Mouse (Mus musculus): ENCODE measurements around the gene Rin3. TPM values are rescaled to one million over a fixed set of nuclear protein-coding genes. Genes with fewer than 3 reads are reported as not detected.

Rin3 gene
- polyA plus RNA-seq, 1 experiment from 2014 or later, result 2.9 TPM

DNA sequence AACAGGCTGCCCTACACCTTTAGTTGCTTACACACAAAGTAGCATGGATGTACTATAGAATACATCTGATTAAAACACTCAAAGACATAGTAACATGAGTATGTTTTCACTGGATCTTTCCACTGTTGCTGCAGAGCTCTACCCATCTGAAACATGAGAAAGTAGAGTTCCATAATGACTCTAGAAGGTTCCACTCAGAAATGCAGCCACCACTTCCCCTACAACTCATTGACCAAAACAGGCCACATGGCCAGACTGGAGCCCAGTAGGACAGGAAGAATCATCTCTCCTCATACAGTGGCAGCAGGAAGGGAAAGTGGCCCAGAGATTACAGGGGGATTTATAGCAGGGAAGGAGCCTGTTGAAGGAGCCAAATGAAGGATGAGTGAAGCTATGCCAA lies 47.9 kb downstream of the Rin3 start:
- Histone ChIP-seq H3K9me3 (ENCODE audit: control insufficient read depth, low read length) (no peaks in the 10 kb centered on the region), H3K4me1 (replicated peaks; ENCODE audit: control insufficient read depth, insufficient read depth) (no peaks in the 10 kb centered on the region), H3K27ac (replicated peaks) (no peak overlapping the region), H3K4me2 (replicated peaks; ENCODE audit: low read depth) (no peak overlapping the region), H3K9ac (ENCODE audit: low read length) (no peak overlapping the region), H3K36me3 (ENCODE audit: control insufficient read depth, insufficient read depth, low read length) (no peaks in the 10 kb centered on the region; the same call in 1 of the 2 replicates), H3K27me3 (ENCODE audit: control insufficient read depth, insufficient read depth, low read length) (no peaks in the 10 kb centered on the region), H3K4me3 (ENCODE audit: low read depth, low read length) (no peak overlapping the region)
- DNase-seq (ENCODE audit: low spot score) (no peak), ATAC-seq (ENCODE audit: low FRiP score, low TSS enrichment) (no peak)
- no peak; the same call in 1 of the 2 replicates for TF ChIP-seq CTCF (IDR thresholded peaks at IDR 0.05; ENCODE audit: low read depth)
- no peak for TF ChIP-seq EP300 (optimal IDR thresholded peaks at IDR 0.05)

DNA sequence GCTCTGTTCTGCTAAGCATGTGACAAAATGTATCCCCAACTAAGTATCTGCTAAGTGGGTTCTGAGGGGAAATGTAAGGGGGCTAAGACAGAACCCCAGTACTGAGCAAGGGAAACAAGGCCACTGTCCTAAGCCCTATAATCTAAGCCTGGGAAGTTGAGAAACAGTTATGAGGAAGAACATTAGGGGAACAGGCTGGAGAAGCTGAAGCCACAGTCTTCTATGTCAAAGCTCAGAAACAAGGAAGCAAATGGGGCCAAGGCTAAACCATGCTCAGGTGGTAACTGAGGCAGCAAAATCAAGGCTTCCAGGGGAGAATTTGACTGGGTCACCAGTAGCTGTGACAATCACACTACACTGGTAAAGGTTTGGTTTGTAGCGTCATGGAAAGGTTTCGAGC lies 50.3 kb downstream of the Rin3 start:
- ATAC-seq (ENCODE audit: low FRiP score, low TSS enrichment) (no peak), DNase-seq (ENCODE audit: low spot score) (no peak)
- no peak overlapping the region for H3K9ac ChIP-seq (ENCODE audit: low read length)
- no peaks in the 10 kb centered on the region for H3K4me1 ChIP-seq (replicated peaks; ENCODE audit: control insufficient read depth, insufficient read depth)
- TF ChIP-seq CTCF (IDR thresholded peaks at IDR 0.05; ENCODE audit: low read depth) (no peak), EP300 (optimal IDR thresholded peaks at IDR 0.05) (no peak)
- no peaks in the 10 kb centered on the region for H3K27me3 ChIP-seq (ENCODE audit: control insufficient read depth, insufficient read depth, low read length)
- H3K4me2 ChIP-seq (replicated peaks; ENCODE audit: low read depth), result no peak overlapping the region
- H3K4me3 ChIP-seq (ENCODE audit: low read depth, low read length), result no peak overlapping the region
- no peaks in the 10 kb centered on the region for H3K36me3 ChIP-seq (ENCODE audit: control insufficient read depth, insufficient read depth, low read length)
- no peaks in the 10 kb centered on the region for H3K9me3 ChIP-seq (ENCODE audit: control insufficient read depth, low read length)
- H3K27ac ChIP-seq (replicated peaks), result no peak overlapping the region
- 95% methylated on average over 2 of the region's 2 CpGs for WGBS

DNA sequence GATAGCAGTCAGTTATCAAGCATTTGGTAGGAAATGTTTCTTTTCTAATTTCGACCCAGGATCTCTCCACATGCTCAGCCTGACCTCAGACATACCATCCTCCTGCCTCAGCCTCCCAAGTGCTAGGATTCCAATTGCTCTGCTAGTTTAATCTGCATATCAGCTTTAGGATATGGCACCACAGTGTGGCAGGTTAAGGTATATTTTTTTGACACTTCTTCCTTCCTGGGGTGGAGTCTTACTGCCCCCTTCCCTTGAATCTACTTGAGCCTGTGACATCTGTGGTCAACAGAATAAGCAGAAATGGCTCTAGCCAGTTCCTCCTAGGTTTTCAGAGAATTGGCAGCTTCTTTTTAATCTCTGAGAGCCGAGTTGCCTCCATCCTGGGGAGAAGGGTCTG lies 56.2 kb downstream of the Rin3 start:
- Histone ChIP-seq H3K36me3 (ENCODE audit: control insufficient read depth, insufficient read depth, low read length) (no peaks in the 10 kb centered on the region), H3K9ac (ENCODE audit: low read length) (no peak overlapping the region), H3K27me3 (ENCODE audit: control insufficient read depth, insufficient read depth, low read length) (no peaks in the 10 kb centered on the region), H3K27ac (replicated peaks) (no peak overlapping the region), H3K4me3 (ENCODE audit: low read depth, low read length) (no peak overlapping the region), H3K9me3 (ENCODE audit: control insufficient read depth, low read length) (no peaks in the 10 kb centered on the region), H3K4me2 (replicated peaks; ENCODE audit: low read depth) (no peak overlapping the region), H3K4me1 (replicated peaks; ENCODE audit: control insufficient read depth, insufficient read depth) (no peaks in the 10 kb centered on the region)
- 67% methylated on average over 2 of the region's 2 CpGs for whole genome bisulfite sequencing
- TF ChIP-seq CTCF (IDR thresholded peaks at IDR 0.05; ENCODE audit: low read depth) (peak; percentile 61), EP300 (optimal IDR thresholded peaks at IDR 0.05) (no peak)
- ATAC-seq (ENCODE audit: low FRiP score, low TSS enrichment), result no peak
- DNase-seq (ENCODE audit: low spot score), result no peak

DNA sequence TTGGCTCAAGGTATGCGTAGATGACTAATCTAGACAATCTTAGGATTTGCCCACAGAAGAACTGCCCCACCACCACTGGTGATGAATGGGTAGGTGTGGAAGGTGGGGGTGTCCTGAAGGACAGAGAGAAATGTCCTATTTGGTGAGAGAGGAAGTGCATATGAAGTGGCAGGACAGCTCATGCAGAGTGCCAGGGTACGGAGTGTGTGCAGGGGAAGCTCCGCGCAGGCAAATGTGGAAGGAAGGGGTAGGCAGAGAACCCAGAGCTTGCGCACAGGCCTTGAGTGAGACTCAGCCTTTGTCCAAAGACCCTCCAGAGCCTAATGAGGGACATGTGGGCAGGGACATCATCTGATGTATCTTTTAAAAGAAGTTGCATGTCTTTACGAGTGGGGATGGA lies 57.6 kb downstream of the Rin3 start:
- Histone ChIP-seq H3K4me3 (ENCODE audit: low read depth, low read length) (no peak overlapping the region), H3K4me1 (replicated peaks; ENCODE audit: control insufficient read depth, insufficient read depth) (no peaks in the 10 kb centered on the region), H3K27ac (replicated peaks) (no peak overlapping the region), H3K9me3 (ENCODE audit: control insufficient read depth, low read length) (no peaks in the 10 kb centered on the region), H3K9ac (ENCODE audit: low read length) (no peak overlapping the region), H3K36me3 (ENCODE audit: control insufficient read depth, insufficient read depth, low read length) (no peaks in the 10 kb centered on the region), H3K4me2 (replicated peaks; ENCODE audit: low read depth) (no peak overlapping the region), H3K27me3 (ENCODE audit: control insufficient read depth, insufficient read depth, low read length) (no peaks in the 10 kb centered on the region)
- DNase-seq (ENCODE audit: low spot score) (no peak), ATAC-seq (ENCODE audit: low FRiP score, low TSS enrichment) (no peak)
- WGBS, result 91% methylated on average over 6 of the region's 6 CpGs
- TF ChIP-seq CTCF (IDR thresholded peaks at IDR 0.05; ENCODE audit: low read depth), result no peak
- no peak for TF ChIP-seq EP300 (optimal IDR thresholded peaks at IDR 0.05)

- WGBS, result 13% methylated on average over 2 of the region's 2 CpGs
- Histone ChIP-seq H3K27ac (replicated peaks) (no peak overlapping the region), H3K4me1 (replicated peaks; ENCODE audit: control insufficient read depth, insufficient read depth) (no peaks in the 10 kb centered on the region), H3K4me2 (replicated peaks; ENCODE audit: low read depth) (no peak overlapping the region), H3K9ac (ENCODE audit: low read length) (no peak overlapping the region), H3K27me3 (ENCODE audit: control insufficient read depth, insufficient read depth, low read length) (no peaks in the 10 kb centered on the region), H3K36me3 (ENCODE audit: control insufficient read depth, insufficient read depth, low read length) (no peaks in the 10 kb centered on the region), H3K9me3 (ENCODE audit: control insufficient read depth, low read length) (no peaks in the 10 kb centered on the region), H3K4me3 (ENCODE audit: low read depth, low read length) (no peak overlapping the region)
- TF ChIP-seq EP300 (optimal IDR thresholded peaks at IDR 0.05) (no peak), CTCF (IDR thresholded peaks at IDR 0.05; ENCODE audit: low read depth) (no peak)
- DNase-seq (ENCODE audit: low spot score), result no peak
- ATAC-seq (ENCODE audit: low FRiP score, low TSS enrichment), result no peak
Measured at GRCm38 (mm10) chr12:102342147-102342546, 59.3 kb downstream of the Rin3 start.

DNA sequence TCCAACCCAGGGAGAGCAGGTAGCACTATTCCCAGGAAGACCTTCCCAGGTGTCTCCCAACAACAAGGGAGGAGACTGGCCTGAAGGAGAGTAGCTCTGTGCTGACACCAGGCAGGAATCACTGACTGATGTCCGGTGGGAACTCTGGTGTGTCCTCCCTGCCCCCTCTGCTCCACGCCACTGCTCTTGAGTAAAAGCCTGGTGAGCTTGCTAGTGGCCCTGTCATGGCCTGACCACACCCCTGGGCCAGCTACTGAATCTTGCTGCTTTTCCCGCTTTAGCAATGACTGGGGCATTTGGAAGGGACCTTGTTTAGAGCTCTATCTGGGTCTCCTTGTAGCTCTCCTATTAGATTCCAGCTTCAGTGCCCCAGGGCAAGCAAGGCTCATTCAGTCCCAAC lies 59.8 kb downstream of the Rin3 start:
- Histone ChIP-seq H3K27ac (replicated peaks) (no peak overlapping the region), H3K9ac (ENCODE audit: low read length) (no peak overlapping the region), H3K4me2 (replicated peaks; ENCODE audit: low read depth) (no peak overlapping the region), H3K27me3 (ENCODE audit: control insufficient read depth, insufficient read depth, low read length) (no peaks in the 10 kb centered on the region), H3K4me3 (ENCODE audit: low read depth, low read length) (no peak overlapping the region), H3K9me3 (ENCODE audit: control insufficient read depth, low read length) (no peaks in the 10 kb centered on the region), H3K36me3 (ENCODE audit: control insufficient read depth, insufficient read depth, low read length) (peaks cover under 1% of the 10 kb centered on the region; the same call in 1 of the 2 replicates), H3K4me1 (replicated peaks; ENCODE audit: control insufficient read depth, insufficient read depth) (no peaks in the 10 kb centered on the region)
- ATAC-seq (ENCODE audit: low FRiP score, low TSS enrichment), result no peak
- no peak for DNase-seq (ENCODE audit: low spot score)
- TF ChIP-seq CTCF (IDR thresholded peaks at IDR 0.05; ENCODE audit: low read depth) (no peak), EP300 (optimal IDR thresholded peaks at IDR 0.05) (no peak)
- WGBS, result 65% methylated on average over 3 of the region's 3 CpGs
